Mouse (Mus musculus) limb, embryonic 14.5 days (tissue): ENCODE results near the gene Osm. TPM values are rescaled to one million over a fixed set of nuclear protein-coding genes. Genes with fewer than 3 reads are reported as not detected.
A peak's percentile ranks its signal among the peaks of the same experiment; 100 is the strongest.

Experiments used
- ATAC-seq: fragments of 200-750 bp; cut with Nextera tagmentation; 2 replicates; pipeline ENCODE4 v1.8.0; 2017; ENCODE audit warnings: low read depth, moderate number of reproducible peaks, moderate TSS enrichment; ENCODE audit not compliant: low FRiP score
- DNase-seq: peaks from one replicate; pipeline ENCODE4 v3.0.0-alpha.2; 2015; ENCODE audit warnings: low spot score
- H3K27ac ChIP-seq: fragments of 300-500 bp; sonication (generic); replicated peaks from 2 replicates; pipeline ENCODE4 v1.5.1; 2014; ENCODE audit warnings: low read depth, mild to moderate bottlenecking, low read length, moderate library complexity, mixed read lengths
- H3K27me3 ChIP-seq: fragments of 300-500 bp; sonication (generic); 2 replicates; pipeline ENCODE4 v1.6.1; 2014; ENCODE audit warnings: low read length, mixed read lengths; ENCODE audit not compliant: control insufficient read depth, insufficient read depth
- H3K36me3 ChIP-seq: fragments of 300-500 bp; sonication (generic); 2 replicates; pipeline ENCODE4 v1.6.1; 2014; ENCODE audit warnings: mild to moderate bottlenecking, low read length, moderate library complexity, mixed read lengths; ENCODE audit not compliant: control insufficient read depth, insufficient read depth
- H3K4me1 ChIP-seq: fragments of 300-500 bp; sonication (generic); 2 replicates; pipeline ENCODE4 v1.6.1; 2014; ENCODE audit warnings: antibody characterized with exemption, low read length, mixed read lengths; ENCODE audit not compliant: control insufficient read depth, insufficient read depth
- H3K4me2 ChIP-seq: fragments of 300-500 bp; sonication (generic); replicated peaks from 2 replicates; pipeline ENCODE4 v1.6.1; 2014; ENCODE audit warnings: low read depth, mild to moderate bottlenecking, low read length, moderate library complexity; ENCODE audit not compliant: severe bottlenecking
- H3K4me3 ChIP-seq: fragments of 300-500 bp; sonication (generic); replicated peaks from 2 replicates; pipeline ENCODE4 v1.5.1; 2014; ENCODE audit warnings: low read length
- H3K9ac ChIP-seq: fragments of 300-500 bp; sonication (generic); 2 replicates; pipeline ENCODE4 v1.6.1; 2014; ENCODE audit warnings: mild to moderate bottlenecking, low read depth, low read length, moderate library complexity; ENCODE audit not compliant: severe bottlenecking
- H3K9me3 ChIP-seq: fragments of 300-500 bp; sonication (generic); 2 replicates; pipeline ENCODE4 v1.6.1; 2016; ENCODE audit warnings: low read length; ENCODE audit not compliant: control insufficient read depth
- POLR2A ChIP-seq: fragments of 200-500 bp; IDR thresholded peaks from 2 replicates; pipeline ENCODE4 v1.8.0; 2012; ENCODE audit warnings: inconsistent platforms, mild to moderate bottlenecking, moderate library complexity, borderline replicate concordance; ENCODE audit not compliant: insufficient read depth, insufficient read length; ENCODE audit errors: extremely low read depth
- WGBS: fragments of 180-500 bp; shearing (Covaris S2); extraction: QIAGEN DNeasy Blood & Tissue Kit; methylation state at CpG from one replicate; pipeline ENCODE4 v1.1.7; 2014; 5-methylcytosine and 5-hydroxymethylcytosine counted together
- polyA plus RNA-seq, 2 experiments: library from polyadenylated mRNA; depleted of rRNA in 1 of 2; stranded (reverse) in 1 of 2; unstranded in 1 of 2; fragments of >200 nt; fragmentation: Nextera tagmentation in 1 of 2; extraction: Ambion mirVana in 1 of 2; gene quantifications; 2 replicates each; pipeline versions ENCODE4 v1.2.1 to v1.2.3; 2012 to 2014

Gene Osm
- polyA plus RNA-seq, 2 experiments, result 0.18 to 0.26 TPM

GRCm38 (mm10) chr11:4262847-4263246 is 26.6 kb downstream of the Osm start:
- no peak for TF ChIP-seq POLR2A
- Histone ChIP-seq H3K27me3 (peaks cover 28% of the 10 kb centered on the region), H3K4me2 (no peak overlapping the region), H3K4me3 (no peak overlapping the region), H3K4me1 (peaks cover 40% of the 10 kb centered on the region), H3K36me3 (no peaks in the 10 kb centered on the region), H3K9ac (no peak overlapping the region), H3K9me3 (no peaks in the 10 kb centered on the region), H3K27ac (no peak overlapping the region)
- WGBS, result 23% methylated on average over 6 of the region's 7 CpGs
- ATAC-seq (no peak), DNase-seq (no peak)

- no peak for DNase-seq
- no peak for TF ChIP-seq POLR2A
- no peaks in the 10 kb centered on the region for H3K9me3 ChIP-seq
- peaks cover 40% of the 10 kb centered on the region for H3K4me1 ChIP-seq
- H3K36me3 ChIP-seq, result no peaks in the 10 kb centered on the region
- no peak overlapping the region for H3K4me2 ChIP-seq
- peaks cover 32% of the 10 kb centered on the region for H3K27me3 ChIP-seq
- no peak overlapping the region for H3K4me3 ChIP-seq
- no peak for ATAC-seq
- 29% methylated on average over 1 of the region's 1 CpGs for WGBS
- H3K9ac ChIP-seq, result no peak overlapping the region
- H3K27ac ChIP-seq, result no peak overlapping the region
These were observed 27.1 kb downstream of the Osm start for GRCm38 (mm10) chr11:4263296-4263695.

DNA sequence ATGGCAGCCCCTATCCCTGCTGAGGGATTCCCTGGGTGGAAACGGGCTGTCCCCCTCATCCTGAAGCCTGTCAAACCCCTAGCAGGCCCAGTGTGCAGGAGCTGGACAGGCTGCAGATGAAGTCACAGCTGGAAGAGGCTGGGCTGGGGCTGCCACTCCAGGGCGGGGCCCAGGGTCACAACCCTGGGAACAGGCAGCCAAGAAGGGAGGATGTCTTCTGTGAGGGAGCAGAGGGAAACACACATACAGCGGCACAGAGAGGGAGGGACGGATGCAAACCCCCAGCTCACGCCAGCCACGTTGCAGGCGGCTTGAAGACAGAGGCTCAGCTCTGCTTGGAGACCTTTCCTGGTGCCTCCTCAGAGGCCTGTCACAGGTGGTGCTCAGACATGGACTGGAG is 27.8 kb downstream of the Osm start:
- Histone ChIP-seq H3K4me3 (no peak overlapping the region), H3K36me3 (no peaks in the 10 kb centered on the region), H3K9me3 (no peaks in the 10 kb centered on the region), H3K27ac (no peak overlapping the region), H3K9ac (no peak overlapping the region), H3K4me1 (peaks cover 40% of the 10 kb centered on the region), H3K27me3 (peaks cover 39% of the 10 kb centered on the region), H3K4me2 (no peak overlapping the region)
- no peak for TF ChIP-seq POLR2A
- 70% methylated on average over 7 of the region's 7 CpGs for WGBS
- no peak for DNase-seq
- no peak for ATAC-seq

DNA sequence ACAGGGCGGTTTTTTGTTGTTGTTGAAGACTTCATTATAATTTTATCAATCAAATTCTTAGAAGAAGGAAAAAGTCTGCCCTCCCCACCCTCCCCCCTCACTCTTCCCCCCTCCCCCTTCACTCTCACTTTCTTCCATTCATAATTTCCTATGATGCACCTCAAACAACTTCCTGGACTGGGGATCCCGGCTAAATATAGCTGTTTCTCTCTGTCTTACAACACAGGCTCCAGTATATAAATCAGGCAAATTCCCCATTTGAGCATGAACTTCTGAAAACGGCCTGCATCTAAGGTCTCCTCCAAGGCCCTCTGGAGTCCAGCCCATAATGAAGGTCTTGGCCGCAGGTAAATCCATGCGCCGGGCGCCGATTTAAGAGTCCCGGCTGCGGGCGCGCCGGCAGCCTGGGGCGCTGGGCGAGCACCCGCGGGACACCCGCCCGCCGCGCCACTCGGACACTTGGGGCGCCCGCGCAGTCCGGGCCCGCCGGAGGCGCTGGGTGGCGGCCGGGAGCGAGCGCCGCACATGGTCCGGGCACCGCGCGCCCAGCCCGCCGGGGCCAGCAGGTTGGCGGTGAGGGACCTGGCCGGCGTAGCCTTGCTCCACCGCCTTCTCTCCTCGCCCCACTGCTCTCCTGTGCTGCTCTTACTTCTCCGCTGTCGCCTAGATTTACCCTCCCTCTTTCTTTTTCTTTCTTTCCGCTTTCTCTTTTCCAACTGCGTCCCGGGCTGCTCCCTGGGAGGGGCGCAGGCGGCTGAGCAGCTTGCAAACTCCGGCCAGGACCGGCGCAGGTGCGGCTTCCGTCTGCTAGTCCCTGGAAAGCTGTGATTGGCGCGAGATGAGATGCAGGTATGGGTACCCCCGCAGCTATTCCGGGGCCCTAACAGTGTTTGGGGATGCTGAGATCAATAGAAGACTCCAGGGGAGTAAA is 30.3 kb downstream of the Osm start:
- Histone ChIP-seq H3K9me3 (no peaks in the 10 kb centered on the region), H3K9ac (peak overlapping the region; percentile 57), H3K4me1 (peaks cover 27% of the 10 kb centered on the region), H3K4me3 (peak overlapping the region; percentile 54), H3K4me2 (peak overlapping the region; percentile 94), H3K27me3 (peaks cover 39% of the 10 kb centered on the region), H3K27ac (no peak overlapping the region), H3K36me3 (no peaks in the 10 kb centered on the region)
- ATAC-seq, result peak; percentile 39; the same call in 1 of the 2 replicates
- WGBS, result under 1% methylated on average over 55 of the region's 61 CpGs
- no peak for DNase-seq
- TF ChIP-seq POLR2A, result no peak

DNA sequence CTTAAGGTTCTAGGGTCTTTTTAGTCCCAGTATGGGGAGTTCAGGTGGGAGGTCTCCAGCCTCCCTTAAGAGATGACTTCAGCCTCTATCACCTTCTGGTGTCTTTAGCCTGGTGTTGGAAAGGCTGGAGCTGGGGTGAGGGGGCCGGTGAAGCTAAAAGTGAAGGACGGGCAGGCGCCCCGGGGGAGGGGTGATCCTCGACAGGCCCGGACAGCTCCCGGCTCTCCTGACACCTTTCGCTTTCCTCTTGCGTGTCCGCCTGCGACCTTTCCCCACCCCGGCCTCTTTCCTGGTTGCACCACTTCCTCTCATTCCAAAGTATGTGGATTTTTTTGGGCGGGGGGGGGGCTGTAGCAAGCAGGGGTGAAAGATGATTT is 31.0 kb downstream of the Osm start:
- H3K9me3 ChIP-seq, result no peaks in the 10 kb centered on the region
- no peaks in the 10 kb centered on the region for H3K36me3 ChIP-seq
- peaks cover 21% of the 10 kb centered on the region for H3K4me1 ChIP-seq
- H3K27ac ChIP-seq, result no peak overlapping the region
- H3K4me3 ChIP-seq, result peak overlapping the region; percentile 54
- peak overlapping the region; percentile 94 for H3K4me2 ChIP-seq
- peaks cover 39% of the 10 kb centered on the region for H3K27me3 ChIP-seq
- TF ChIP-seq POLR2A, result no peak
- H3K9ac ChIP-seq, result peak overlapping the region; percentile 57; the same call in 1 of the 2 replicates
- DNase-seq, result no peak
- WGBS, result 3% methylated on average over 12 of the region's 13 CpGs
- no peak for ATAC-seq
